In genomic region chr9:62553366-62553940, GRCm38 (mm10) we compare ENCODE assay signal across 9 mouse cellular contexts. TPM values are rescaled to one million over a fixed set of nuclear protein-coding genes. Genes with fewer than 3 reads are reported as not detected.
DNase-seq lines count a peak whose midpoint lies in the region; TF ChIP-seq lines count a peak whose summit lies in the region.
"Had no signal": no experiment of that assay in that cellular context is flagged by ENCODE, and none has a peak within 500 bp of the region (broad histone marks: within the 10 kb centered on the region; RNA-seq: fewer than 3 reads in every experiment).

No protein-coding gene starts in this region.

- no peak overlapping the region for H3K4me3 ChIP-seq in ES-E14 (ENCODE audit: insufficient read depth in 1 of 2, low read depth in 1 of 2, low read length in 2 of 2, poor library complexity in 1 of 2, severe bottlenecking in 1 of 2)
- H3K4me3 ChIP-seq in olfactory bulb, adult 2 months (ENCODE audit: insufficient read depth, low read depth, low read length): no peak overlapping the region
- H3K4me3 ChIP-seq: erythroblast, embryonic 14.5 days had no signal

- no peak for TF ChIP-seq POLR2A in olfactory bulb, adult 2 months (IDR thresholded peaks at IDR 0.05; ENCODE audit: insufficient read depth, low read depth, low read length)

- TF ChIP-seq CTCF in olfactory bulb, adult 2 months (IDR thresholded peaks at IDR 0.05; ENCODE audit: insufficient read depth, low read depth, low read length): peak; percentile 40; the same call in 1 of the 2 replicates

- DNase-seq in kidney, adult 18-20 months: peak; percentile 67
- no peak for DNase-seq in kidney, adult 11 months
- peak; percentile 74 for DNase-seq in ES-E14 (ENCODE audit: low read depth, low spot score)
- DNase-seq in brain, adult 2 months (ENCODE audit: low read depth, low spot score): peak; percentile 92
- peak; percentile 62 for DNase-seq in forelimb bud, embryonic 11.5 days (ENCODE audit: low read depth, low spot score)
- DNase-seq in layer of hippocampus, postnatal 10 days (ENCODE audit: low spot score in 2 of 2): peak; percentile 81 to 83
- no peak for DNase-seq in Muller cell, postnatal 12 days (ENCODE audit: inconsistent ontology term)

- no peaks in the 10 kb centered on the region for H3K4me1 ChIP-seq in ES-E14 (ENCODE audit: control insufficient read depth in 2 of 2, insufficient read depth in 2 of 2, low read length in 2 of 2, poor library complexity in 1 of 2)
- peaks cover 23% of the 10 kb centered on the region for H3K4me1 ChIP-seq in olfactory bulb, adult 2 months (ENCODE audit: control insufficient read depth, insufficient read depth, low read length)

- no peak overlapping the region for H3K9ac ChIP-seq in ES-E14 (ENCODE audit: insufficient read depth, low read depth, low read length, poor library complexity, severe bottlenecking)

- no peaks in the 10 kb centered on the region for H3K36me3 ChIP-seq in ES-E14 (ENCODE audit: control insufficient read depth, insufficient read depth, low read length, poor library complexity, severe bottlenecking)

- in situ Hi-C loops in ES-E14 (cut with MboI; ENCODE audit: low sequenced_read_pairs in 2 of 2, unreplicated experiment in 2 of 2): loop anchor here (5.0 to 10.0 kb wide), 3 partner anchors 81 to 269 kb away; partner anchors contain the start of gene Spesp1 (in 1 of the 2)

- WGBS in olfactory bulb, adult 2 months: 34% methylated on average over 7 of the region's 7 CpGs

- no peaks in the 10 kb centered on the region for H3K9me3 ChIP-seq in ES-E14 (ENCODE audit: control insufficient read depth, insufficient read depth, low read depth, low read length)

- no peak overlapping the region for H3K27ac ChIP-seq in ES-E14 (ENCODE audit: insufficient read depth, low read depth, low read length, poor library complexity, severe bottlenecking)
- H3K27ac ChIP-seq in olfactory bulb, adult 2 months (ENCODE audit: insufficient read depth, low read depth, low read length): peak overlapping the region; percentile 94; the same call in 1 of the 2 replicates

TF ChIP-seq in ES-E14, 5 proteins besides CTCF, POLR2A, EP300 and RAD21:
- TF ChIP-seq ZC3H11A (IDR thresholded peaks at IDR 0.05; ENCODE audit: borderline replicate concordance, low read depth, low read length) (peak; percentile 81), ZNF384 (IDR thresholded peaks at IDR 0.05; ENCODE audit: low read depth, low read length) (no peak)
TF ChIP-seq in ES-E14: peak in this region for 1.

RNA-seq across cellular contexts. Expression of gene Coro2b, which starts 16.6 kb away (rescaled TPM):
- 4.8 and 6.2 TPM in 2 replicates for total RNA-seq in ES-E14 (2012; rRNA removed)
- 100 to 1,000 TPM; 131 to 136 TPM for total RNA-seq in layer of hippocampus, postnatal 10 days (2021)
- not detected in 2 replicates for polyA plus RNA-seq in olfactory bulb, adult 2 months (2012; ENCODE audit: insufficient read depth, insufficient read length, low replicate concordance, missing spikeins)
- polyA plus RNA-seq: erythroblast, embryonic 14.5 days had no signal

Comparison
In these comparisons a context has a peak if more than half of its experiments do, and no peak if none do; other contexts are left out.
1. DNase-seq: peak in kidney, adult 18-20 months (single experiment), ES-E14 (single experiment), brain, adult 2 months (single experiment), forelimb bud, embryonic 11.5 days (single experiment) and layer of hippocampus, postnatal 10 days (2 of 2); none in kidney, adult 11 months (single experiment) and Muller cell, postnatal 12 days (single experiment).
2. RNA of gene Coro2b, which starts 16.6 kb away (total RNA-seq): 131 to 136 TPM in layer of hippocampus, postnatal 10 days; 4.8 to 6.2 TPM in ES-E14; every median in the first group is over 10 times any median in the second.